Mouse (Mus musculus) layer of hippocampus, postnatal 14 days (tissue): Measurements from ENCODE around the gene Csf2. TPM values are rescaled to one million over a fixed set of nuclear protein-coding genes. Genes with fewer than 3 reads are reported as not detected.
A peak's percentile ranks its signal among the peaks of the same experiment; 100 is the strongest.

Source experiments
- DNase-seq, 2 experiments: peaks; one replicate each; pipeline ENCODE4 v3.0.0; 2021 to 2022; ENCODE audit warnings: low spot score in 2 of 2, mixed read lengths in 1 of 2
- total RNA-seq, 2 experiments: library from RNA; stranded (reverse); gene quantifications; 2 replicates each; pipeline ENCODE4 v1.2.3; 2021

Csf2 gene
- total RNA-seq, 2 experiments from 2014 or later: not detected

DNA sequence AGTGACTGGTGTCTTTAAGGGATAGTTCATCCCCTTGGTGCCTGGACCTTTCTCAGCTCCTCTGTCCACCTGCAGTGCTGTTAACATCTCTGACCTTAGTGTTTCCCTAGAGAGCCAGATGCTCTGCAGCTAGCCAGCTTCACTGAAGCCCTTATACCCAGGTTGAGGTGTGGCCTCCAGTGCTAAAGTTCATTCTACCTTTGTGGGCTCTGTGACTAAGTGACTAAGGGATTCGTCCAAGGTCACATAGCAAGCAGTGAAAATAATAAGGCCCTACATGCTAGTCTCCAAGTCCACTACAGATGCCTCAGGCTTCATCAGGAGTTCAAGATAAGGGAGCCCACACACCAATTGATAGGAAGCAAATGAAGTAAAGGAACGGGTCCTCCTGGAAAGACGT, 7.0 kb downstream of the Csf2 start:
- no peak for DNase-seq

DNA sequence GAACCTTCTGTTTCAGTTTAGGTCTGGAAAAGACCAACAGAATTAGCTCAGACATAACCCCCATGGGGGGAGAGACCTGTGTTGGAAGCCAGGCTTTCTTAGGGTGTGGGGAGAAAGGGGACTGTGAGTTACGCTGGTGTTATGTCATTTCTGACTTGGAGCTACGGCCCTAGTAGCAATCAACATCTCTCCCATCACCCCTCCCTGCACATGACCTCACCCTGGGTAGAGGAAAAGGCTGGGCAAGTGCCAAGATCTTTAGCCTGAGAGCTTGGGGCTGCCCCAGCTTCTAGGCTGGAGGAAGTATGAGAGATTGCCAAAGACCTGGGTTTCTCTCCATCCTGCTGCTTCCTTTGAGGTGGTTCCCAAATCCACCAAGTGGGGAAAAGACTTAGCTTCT, 12.5 kb downstream of the Csf2 start:
- no peak for DNase-seq

DNA sequence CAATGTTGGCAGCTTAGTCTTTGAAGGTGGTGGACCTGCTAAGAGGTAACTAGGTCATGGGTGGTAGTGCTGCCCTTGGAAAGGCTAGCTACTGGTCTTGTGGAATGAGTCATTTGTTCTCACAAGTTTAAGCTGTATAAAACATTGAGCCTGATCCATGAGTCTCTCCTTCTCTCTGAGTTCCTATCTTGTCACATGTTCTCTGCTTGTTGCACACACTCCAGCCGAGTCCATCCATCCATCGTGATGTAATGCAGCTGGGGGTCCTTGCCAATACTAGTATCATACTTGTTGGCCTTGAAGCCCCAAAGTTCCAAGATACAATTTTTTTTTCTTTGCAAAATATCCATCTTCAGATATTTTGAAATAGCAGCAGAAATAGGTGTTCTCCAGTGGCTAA, 22.0 kb downstream of the Csf2 start:
- DNase-seq: no peak

DNA sequence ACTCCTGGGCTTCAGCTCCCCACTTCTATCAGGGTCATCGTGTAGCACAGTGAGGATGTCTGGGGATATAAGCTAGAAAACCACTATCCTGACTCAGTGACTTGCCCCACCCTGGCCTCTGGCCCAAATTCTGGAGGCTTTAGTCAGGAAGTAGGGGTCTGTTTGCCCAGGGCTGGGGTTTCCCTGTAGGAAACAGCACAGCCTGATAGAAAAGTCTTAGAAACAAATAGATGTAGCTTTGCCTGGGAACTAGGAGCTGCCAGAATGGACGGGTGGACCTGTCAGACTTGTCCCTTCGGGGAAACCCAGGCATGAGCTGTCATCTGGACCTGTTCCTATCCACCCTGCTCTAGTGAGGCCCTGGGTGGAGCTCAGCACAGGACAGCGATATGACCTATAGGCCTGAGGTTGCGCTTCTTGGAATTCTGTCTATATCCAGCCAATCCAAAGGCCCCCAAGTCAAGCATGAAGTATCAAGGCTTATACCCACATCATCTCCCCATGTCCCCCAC, 24.9 kb downstream of the Csf2 start:
- no peak for DNase-seq

DNA sequence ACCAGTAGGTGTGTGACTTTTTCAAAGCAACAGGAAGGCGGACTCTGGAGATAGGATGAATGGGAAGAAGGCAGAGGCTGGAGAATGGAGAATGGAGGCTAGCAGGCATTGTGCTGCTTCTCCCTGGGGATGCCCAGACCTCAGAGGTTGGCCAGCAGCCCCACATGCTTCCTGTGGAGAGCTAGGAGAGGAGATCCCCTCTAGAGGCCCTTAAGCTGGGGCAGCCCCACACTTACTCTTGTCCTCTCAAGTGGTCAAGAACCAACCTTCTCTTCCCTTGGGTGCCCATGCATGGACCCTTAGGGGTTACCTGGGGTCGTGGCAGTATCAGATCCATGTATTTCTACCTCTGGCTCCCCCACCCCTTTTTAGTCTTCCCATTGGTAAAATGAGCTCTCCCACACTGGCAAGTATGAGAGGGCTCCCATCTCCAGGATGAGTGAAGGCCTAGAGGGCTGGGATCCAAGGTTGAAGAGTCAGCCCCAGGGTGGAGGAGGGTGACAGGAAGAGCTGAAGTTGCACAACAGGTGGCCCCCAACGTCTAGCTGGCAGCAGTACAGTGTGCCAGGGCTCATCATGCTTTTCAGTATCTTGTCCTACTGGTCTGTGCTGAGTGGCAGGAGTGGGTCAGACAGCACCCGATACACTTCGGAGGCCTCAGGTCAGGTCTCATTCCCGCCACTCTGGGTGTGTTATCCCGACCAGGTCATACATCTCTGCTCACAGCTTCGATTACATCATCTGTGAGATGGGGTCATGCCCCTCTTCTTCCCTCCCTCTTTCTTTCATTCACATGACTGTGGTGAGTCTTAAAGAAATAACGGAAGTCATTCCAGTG, 25.6 kb downstream of the Csf2 start:
- DNase-seq: no peak

DNA sequence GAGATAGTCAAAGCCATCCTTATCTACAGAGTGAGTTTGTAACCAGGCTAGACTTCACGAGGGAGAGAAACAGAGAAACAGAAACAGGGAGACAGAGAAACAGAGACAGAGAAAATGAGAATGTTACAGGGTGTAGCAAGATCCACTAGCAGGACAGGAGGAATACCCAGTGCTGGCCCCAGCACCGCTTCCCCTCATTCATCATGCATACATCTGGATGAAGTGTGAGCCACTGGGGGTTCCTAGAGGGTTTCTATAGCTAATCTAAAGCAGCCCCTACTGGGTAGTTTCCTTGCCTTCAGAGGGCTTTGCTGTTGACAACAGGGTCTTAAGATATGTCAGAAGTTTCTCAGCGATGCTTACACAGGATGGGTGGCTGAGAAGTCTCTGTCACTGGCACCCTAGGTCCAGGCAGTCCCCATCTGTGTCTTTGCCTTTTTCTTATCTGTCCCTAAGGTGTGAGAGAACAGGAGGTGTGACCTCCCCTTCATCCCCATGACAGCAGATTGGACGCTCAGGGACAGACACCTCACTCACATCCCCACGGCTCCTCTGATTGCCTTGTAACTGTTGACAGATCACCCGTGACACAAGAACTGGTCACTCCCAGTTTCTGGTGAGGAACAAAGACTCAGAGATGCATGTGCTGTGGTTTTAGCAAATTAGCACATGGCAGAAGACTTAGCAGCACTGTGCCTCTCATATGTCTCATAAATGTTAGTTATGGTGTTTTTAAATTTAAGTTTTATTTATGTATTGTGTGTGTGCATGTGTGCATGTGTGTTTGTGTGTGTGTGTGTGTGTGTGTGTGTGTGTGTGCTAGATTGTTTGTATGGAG, 29.3 kb downstream of the Csf2 start:
- no peak for DNase-seq

DNA sequence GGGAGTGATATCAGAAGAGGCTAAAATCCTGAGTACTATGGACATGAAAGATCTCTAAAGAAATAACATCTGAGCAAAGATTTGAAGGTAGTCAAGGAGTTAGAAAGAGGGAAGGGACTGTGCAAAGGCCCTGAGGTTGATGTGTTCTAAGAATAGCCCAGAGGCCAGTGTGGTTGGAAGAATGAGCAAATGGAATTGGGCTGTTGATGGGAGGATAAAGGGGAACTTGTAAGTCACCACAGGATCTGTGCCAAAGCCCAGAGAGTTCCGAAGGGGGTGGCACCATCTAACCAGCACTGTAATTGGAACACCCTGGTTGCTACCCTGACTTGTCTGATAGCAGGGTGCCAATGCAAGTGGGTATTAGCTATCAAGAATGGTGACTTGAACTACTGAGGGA, 30.3 kb downstream of the Csf2 start:
- no peak for DNase-seq

DNA sequence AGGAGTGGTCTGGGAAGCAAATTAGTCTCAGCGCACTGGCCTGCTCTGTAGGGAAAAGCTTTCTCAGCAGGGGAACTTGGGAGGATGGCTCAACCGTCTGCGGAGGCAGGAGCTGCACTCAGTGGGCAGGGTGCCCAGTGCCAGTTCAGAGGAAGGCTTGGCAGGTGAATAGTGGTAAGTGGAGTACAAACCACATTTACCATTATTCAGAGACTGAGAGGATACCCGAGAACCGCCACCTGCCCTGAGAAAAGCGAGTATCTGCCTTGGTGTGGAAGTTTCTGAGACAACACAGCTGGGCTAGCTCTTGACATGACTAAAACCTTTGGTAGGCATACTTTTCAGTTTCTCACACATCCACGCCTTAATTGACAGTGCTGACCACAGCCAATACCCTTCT, 32.1 kb downstream of the Csf2 start:
- no peak for DNase-seq

DNA sequence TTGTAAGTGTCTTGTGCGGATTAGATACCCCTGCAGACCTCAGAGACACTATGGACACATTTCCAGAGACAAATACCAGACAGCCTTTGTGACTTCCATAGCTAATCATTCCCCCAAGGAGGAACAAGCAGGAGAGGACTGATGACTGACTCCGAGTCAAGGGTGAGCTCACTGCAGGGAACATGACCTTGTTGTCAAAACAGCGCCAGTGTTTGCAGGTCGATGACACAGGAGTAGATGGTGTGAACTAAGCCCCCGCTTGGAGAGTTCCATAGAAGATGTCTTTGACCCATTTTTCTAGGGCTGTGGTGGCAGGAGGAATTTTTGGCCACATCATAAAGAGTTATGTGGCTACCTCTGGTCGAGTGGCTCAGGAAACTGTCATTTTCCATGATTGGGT, 33.4 kb downstream of the Csf2 start:
- no peak for DNase-seq

DNA sequence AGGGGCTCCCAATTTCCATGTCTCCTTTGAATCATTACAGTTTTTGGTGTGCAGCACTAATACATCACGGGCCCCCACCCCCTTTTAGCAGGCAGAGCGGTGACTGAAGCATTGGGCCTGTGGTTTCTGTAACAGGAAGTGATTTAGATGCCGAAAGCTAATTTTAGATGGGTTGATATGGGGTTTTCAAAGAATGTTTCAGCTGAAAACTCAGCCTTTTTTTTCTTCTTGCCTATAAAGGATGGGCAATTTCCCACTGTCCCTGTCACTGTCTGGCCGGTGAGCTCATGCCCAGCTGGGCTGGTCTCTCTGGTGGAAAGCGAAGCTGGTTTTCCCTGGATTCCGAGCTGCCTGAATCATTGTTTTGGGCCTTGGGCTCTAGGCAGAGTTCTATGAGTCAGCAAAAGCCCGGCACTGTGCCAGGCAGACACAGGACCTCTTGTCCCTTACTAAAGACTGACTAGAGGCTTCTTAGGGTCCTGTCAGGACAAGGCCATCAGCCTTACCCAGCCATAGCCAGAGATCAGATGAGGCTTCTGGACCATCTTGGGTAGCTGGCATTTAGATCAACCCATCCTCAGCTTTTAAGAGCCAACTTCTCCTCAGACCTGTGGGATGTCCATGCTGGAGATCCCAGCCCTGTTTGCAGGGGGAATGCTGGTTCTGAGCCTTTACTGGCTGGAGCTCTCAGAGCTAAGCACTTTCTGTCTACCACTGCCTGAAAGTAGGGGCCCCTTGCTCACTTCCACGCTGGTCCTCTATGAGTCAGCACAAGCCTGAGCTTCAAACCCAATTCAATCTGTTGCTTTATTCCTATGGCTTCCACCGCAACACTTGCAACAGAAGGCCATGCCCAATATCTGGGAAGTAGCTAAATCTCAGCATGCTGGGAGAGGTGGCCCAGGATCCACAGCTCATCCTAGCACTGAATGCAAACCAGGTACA, 34.7 kb downstream of the Csf2 start:
- DNase-seq: peak in 1 of 2 experiments; percentile 21

DNA sequence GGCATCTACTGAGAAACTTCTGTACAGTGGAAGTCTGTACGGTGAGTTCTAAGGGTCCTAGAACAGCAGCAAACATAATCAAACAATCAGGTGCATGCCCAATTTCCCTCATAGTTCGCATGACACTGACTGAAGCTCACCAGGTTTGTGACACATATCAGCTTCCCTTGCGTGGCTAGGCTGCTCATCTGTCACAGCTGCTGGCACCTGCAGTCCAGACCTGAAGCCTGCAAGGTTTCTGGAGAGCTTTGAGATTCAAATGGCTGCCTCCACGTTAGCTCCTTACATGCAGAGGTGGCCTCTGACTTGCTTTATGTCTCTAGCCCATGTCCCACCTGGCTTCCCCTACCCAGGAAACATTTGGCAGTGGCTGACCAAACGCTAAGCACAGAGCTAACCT, 35.8 kb downstream of the Csf2 start:
- DNase-seq: no peak

DNA sequence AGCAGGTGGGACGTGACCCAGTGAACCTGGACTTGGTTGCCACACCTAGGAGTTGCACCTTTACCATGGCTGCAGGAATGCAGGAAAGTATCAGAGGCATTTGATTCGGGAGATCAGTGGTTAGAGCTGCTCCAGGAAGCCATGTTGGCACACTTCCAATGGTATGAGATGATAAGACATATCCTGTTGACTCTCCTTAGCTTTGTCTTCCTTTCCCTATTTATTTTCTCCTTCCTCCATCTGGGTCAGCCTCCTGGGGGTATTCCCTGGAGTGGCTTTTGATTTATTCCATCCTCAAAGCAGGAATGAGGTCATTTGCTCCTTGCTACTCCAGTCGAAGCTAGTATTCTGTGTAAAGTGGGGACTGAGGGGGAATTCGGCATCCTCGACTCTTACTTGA, 42.5 kb downstream of the Csf2 start:
- DNase-seq: no peak

DNA sequence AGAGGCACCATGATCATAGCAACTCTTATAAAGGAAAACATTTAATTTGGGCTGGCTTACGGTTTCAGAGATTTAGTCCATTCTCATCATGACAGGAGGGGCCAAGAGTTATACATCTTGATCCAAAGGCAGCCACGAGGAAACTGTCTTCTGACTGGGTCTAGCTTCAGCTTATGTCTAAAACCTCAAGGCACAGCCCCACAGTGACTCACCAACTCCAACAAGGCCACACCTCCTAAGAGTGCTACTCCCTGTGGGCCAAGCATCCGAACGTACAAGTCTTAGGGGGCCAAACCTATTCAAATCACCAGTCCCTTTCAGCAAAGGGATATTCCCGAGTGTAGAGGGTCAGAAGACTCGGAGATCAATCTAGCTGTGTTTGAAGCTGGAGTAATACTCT, 44.1 kb downstream of the Csf2 start:
- no peak for DNase-seq

DNA sequence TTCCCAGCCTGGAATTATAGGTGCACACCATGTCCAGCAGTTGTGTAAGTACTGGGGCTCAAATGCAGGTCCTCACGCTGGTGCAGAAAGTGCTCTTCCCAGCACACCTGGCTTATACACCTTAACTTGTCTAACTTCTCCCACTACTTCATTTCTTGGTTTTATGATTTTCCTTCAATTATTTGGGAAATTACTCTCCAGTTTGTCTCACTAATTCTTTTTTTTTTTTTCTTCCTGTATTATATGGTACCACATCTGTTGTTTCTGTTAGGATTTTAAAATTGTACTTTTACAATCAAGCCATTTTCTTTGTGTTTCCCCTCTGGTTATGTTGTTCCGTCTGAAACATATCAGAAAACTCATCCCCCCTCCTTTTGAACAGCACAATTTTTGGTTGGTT, 44.7 kb downstream of the Csf2 start:
- DNase-seq: no peak

DNA sequence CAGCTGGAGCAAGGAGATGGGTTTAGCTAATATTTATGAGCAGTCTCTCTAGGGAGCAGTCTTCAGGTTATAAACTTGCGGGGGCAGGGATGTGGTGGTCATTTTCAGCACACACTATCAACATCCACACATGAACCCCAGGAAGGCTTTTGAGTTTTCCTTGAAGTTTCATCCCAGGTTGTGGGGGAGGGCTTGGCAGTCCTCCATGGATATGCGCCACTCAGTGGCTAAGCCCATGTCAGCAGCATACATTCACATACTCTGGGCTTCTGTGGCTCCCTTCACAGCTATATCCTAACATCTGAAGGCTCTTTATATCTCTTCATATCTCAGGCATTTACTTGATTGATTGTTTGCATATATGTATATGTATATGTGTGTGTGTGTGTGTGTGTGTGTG, 46.3 kb downstream of the Csf2 start:
- no peak for DNase-seq

DNA sequence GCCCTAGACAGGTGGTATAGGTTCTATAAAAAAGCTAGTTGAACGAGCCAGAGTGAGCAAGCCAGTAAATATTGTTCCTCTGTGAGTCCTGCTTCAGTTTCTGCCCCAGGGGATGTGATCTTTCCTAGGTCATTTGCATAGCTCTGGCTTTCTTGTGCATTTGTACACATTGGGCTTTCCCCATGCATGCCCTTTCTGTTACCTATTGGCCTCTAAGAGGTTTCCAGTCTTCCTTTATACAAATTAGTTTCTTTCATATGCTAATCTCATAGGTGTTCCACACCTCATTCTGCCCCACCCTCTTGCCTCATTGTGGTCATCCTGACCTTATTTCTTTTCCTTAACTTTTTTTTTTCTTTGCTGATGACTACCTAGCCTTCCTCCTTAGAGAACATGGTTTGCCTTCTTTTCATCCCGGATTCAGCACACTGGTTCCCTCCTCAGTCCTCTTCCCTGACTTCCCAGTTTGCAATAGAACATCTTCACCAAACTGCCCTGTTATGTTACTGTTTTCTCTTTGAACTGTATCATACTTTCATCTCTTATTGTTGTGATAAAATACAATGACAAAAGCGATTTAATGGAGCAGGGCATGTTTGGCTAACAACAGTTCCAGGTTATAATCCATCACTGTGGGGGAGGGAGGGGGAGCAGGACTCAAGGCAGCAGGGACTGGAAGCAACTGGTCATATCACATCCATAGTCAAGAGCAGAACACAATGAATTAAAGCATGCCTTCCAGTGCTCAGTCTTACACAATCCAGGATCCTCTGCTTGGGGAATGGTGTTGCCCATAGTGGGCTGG, 47.4 kb downstream of the Csf2 start:
- DNase-seq: no peak

DNA sequence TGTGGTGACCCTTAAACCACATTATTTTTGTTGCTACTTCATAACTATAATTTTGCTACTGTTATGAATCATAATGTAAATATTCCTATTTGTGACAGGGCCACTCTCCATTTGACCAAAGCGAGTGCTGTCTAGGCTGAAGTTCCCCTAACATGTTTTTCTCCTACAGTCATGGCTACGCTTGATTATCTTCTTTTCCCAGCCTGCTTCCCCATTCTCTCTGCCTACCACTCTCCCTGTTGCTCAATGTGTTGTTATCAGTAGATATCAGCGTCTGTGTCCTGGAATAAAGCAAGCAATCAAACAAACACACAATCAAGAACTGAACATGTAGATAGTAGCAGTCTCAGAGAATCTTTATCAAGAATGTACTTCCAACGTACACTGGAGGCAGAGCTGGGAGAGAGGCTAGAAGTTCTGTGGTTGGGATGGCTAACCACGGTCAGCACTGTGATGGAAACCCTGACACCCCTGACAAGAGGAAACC, 48.1 kb downstream of the Csf2 start:
- no peak for DNase-seq
